Mouse (Mus musculus) T-cell, adult 2 months (primary cell): ENCODE results near the gene Rap2a.

Experiments used
- DNase-seq: peaks from one replicate; pipeline ENCODE4 v3.0.0; 2022; ENCODE audit warnings: low spot score

Rap2a gene

DNA sequence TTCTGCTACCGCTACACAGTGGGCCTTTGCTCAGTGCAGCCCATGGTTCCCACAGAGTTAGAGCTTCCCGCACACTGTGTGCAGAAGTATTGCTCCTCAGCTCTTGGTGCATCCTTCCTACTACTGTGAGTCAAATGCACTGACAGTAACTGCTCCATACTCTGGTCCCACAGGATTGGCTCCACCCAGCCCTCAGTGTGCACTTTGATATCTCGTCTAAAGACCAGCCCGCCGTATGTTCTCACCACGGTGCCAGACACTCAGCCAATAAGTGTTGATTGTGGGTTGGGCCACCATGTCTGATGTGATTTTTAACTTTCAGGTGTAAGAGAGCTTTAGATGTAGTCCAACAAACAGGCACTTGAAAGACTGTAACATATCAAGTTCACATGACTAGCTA is 21.4 kb downstream of the Rap2a start:
- no peak for DNase-seq

DNA sequence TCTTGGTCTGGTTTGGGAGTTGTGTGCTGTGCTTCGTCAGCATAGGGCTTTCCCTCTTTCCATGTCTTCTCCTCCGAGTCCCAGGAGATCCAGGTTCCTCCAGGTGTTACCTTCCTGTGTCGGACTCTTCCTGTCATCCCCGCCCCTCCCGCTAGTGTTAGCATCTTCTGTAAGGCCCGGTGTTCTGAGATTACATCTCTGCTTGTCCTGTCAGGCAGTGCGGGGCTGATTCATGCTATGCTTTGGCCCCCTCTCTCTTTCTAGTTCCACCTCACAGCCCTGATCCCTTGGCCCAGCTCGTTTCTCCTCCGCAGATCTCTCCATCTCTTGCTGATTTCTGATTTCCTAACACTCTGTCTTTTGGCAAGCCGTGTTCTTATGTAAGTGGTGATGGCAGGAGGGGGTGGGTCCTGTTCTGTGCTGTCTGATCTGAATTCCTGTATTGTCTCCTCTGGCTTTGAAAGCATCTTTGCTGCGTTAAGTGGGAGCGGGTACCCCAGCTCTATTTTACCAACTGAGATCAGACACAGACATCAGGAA is 21.8 kb downstream of the Rap2a start:
- DNase-seq = no peak

- DNase-seq = no peak
Measured at GRCm38 (mm10) chr14:120500791-120501190, 22.5 kb downstream of the Rap2a start.

- no peak for DNase-seq
Measured at GRCm38 (mm10) chr14:120503641-120504040, 25.4 kb downstream of the Rap2a start.

DNA sequence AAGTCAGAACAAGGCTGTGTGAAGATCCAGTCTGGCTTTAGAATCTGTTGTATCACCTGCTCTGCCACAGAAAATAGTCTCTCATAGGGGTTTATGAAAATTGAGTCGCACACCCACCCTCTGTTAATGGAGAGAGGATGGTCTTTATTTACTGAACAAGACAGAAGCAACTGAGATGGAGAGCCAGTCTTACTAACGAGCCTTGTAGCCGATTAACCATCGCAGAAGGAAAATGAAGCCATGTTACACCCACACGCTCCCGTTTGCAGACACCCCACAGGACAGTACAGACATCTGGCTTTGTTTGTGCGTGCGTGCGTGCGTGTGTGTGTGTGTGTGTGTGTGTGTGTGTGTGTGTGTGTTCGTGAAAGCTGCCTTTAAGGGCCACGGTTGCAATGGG is 26.2 kb downstream of the Rap2a start:
- no peak for DNase-seq

DNA sequence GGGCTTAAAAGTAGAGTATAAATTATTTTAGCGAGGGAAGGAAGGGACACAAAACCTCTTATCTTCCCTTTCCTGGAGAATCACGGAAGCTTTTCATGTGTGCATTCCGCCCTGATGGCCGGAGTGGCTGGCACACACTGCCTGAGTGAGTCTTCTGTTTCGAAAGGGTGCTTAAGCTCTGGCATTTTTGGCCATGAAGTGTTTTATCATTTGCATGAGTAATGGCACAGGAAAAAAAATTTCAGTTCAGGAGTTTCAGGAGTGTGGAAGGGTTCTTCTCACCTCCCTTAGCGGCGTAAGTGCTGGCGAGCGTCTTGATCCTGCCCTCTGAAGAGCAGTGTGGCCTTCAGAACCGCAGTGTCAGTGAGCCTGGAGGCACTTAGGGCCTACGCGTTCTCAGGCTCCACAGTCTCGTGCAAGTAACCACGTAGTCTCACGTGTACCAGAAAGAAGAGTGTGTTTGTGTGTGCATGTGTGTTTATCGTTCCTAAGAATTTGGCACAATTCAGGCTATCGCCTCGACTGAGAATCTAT is 26.8 kb downstream of the Rap2a start:
- no peak for DNase-seq

- DNase-seq = no peak
Measured at GRCm38 (mm10) chr14:120505918-120506317, 27.7 kb downstream of the Rap2a start.

GRCm38 (mm10) chr14:120507516-120507915 is 29.3 kb downstream of the Rap2a start:
- no peak for DNase-seq

DNA sequence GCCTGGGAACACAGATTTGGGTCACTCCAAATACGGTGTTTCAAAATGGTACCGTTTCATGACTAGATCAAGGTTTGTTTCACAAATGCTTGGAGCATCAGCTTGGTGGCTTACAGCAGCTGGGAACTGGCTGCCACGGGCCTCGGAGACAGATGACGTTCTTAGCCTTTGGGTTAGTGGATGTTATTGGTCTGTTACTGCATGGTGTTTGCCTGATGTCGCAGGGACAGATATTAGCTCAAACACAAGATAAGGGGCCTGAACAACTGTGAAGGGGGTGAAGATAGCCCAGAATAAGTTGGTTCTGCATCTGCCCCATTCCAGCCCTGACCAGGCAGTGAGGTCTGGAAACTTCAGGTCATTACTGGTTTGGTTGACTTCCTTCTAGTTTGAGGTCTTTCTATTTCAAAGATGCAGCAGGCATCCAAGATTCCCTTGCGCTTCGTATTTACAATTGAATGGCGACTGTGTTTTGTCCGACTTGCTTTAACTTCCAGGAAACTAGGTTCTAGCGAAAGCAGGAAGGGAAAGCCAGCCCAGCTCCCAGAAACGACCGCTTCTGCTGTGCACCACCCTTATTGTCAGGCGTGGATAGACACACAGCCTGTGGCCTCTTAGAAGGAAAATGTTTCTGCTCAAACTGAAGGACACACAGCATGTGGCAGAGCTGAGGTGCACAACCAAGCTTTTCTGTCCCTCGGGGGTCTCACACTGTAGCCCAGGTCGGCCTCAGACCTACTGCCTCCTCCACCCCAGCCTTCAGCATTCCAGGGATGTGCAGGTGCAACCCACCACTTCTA is 30.5 kb downstream of the Rap2a start:
- no peak for DNase-seq

DNA sequence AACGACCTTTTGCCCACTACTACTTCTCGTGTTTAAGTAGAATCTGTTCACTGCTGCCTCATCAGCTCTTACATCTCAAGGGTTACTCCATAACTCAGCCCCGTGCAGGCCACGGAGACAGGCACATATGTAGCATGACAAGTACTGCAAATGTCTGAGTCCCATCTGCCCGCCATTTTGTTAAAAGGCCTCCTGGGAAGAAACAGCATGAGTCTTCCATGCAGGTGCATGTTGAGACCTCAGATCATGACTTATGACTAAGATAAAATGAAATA is 31.1 kb downstream of the Rap2a start:
- DNase-seq = no peak

DNA sequence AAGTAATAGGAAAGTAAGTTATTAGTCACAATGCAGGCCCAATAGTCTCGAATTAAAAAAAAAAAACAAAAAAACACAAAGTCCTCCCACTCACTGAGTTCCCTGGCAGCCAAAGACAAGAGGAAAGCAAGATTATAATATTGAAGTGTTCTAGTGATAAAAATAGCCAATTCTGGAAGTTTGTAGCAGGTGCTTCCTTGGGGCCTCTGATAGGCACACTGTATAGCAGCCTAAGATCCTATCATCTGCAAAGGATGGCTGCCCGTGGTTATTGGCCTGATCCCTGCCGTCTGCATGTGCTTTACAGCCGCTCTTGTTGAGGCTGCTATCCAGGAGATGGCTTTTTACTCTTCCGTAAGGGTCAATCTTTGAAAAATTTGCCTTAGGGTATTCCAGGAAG is 33.6 kb downstream of the Rap2a start:
- DNase-seq = no peak

DNA sequence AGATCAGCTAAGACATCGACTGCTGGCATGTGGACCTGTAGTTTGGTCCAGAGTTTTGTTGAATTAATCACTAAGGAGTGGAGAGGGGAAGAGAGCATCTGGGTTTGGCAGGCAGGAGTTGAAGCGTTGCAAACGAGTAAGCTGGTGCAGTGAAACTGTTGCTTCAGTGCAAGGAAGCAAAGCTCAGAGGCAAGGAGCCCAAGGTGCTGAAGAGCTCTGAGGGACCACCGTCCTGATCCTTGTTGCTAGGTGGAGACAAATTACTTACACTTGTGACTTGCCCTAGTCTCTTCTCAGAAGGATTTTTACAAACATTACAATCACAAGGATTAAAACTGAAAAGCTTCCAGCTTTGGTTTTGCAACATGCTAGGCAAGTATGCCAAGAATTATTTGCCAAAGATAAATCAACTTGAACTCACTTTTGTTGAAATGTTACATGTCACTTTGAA is 36.6 kb downstream of the Rap2a start:
- no peak for DNase-seq

GRCm38 (mm10) chr14:120515376-120515775 is 37.1 kb downstream of the Rap2a start:
- DNase-seq = no peak

GRCm38 (mm10) chr14:120518706-120519105 is 40.5 kb downstream of the Rap2a start:
- no peak for DNase-seq

GRCm38 (mm10) chr14:120519921-120520320 is 41.7 kb downstream of the Rap2a start:
- no peak for DNase-seq

DNA sequence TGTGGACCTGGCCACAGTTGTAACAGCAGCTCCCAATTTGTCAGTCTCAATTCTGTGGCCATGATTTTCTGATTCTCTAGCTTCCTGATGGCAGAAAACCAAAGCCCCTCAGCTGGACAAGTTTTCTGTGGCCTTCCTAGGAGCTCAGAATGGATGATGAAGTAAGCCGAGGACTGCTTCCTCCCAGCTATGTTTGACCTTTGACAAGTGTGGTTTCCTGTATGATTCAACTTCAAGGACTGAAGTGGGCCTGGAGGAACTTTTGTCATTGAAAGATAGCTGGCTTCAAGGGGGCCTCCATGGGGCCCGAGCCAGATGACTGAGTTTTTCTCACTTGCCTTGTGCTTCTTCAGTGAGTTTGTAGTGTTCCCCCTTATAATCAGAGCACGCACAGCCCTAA is 42.6 kb downstream of the Rap2a start:
- no peak for DNase-seq

GRCm38 (mm10) chr14:120523296-120523695 is 45.1 kb downstream of the Rap2a start:
- no peak for DNase-seq

DNA sequence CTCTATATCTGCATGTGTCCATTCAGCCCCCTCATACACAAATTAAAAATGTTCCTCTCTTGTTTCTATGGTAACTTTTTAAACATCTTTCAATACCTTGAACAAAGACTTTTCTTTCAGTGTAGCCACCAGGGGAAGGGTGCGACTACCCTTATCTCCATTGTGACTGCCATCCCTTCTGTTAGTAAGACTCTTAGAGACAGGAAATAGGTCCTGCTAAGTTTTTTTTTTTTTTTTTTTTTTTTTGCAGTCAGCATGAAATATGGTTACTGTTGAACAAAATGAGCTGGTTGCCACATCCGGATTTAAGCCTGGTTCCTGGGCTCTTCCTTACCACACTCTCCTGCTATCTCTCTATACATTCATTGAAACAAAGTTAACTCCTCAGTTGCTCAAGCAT is 47.4 kb downstream of the Rap2a start:
- DNase-seq = peak; percentile 6

GRCm38 (mm10) chr14:120533301-120533700 is 55.1 kb downstream of the Rap2a start:
- DNase-seq = no peak

GRCm38 (mm10) chr14:120534841-120535271 is 56.6 kb downstream of the Rap2a start:
- no peak for DNase-seq

DNA sequence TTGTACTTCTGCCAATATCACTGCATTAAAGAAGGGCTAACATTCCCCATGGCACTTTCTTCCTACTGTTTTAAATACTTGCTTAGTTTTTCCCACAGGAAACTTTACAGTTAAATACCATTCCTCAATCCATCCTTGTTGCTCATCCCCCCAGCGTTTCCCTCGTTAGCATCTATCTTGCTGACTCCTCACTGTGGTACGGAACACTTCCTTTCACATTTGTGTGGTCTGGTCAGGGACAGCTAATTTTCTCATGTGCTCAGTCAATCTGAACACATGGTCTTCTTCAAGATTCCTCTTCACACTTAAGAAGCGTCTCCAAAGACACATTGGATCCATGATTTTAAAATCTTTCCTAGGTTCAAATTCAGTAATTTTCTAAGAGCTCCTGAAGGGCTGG is 57.2 kb downstream of the Rap2a start:
- no peak for DNase-seq

GRCm38 (mm10) chr14:120535924-120536323 is 57.7 kb downstream of the Rap2a start:
- DNase-seq = no peak

DNA sequence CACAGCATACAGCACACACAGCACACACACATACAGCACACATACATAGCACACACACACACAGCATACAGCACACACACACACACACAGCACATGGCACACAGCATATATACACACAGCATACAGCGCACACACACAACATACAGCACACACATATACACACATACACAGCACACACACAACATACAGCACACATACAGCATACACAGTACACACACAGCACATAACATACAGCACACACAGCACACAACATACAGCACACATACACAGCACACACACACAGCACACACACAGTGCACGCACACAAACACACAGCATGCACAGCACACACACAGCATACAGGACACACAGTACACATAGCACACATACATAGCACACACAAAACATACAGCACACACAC is 60.9 kb downstream of the Rap2a start:
- DNase-seq = no peak

DNA sequence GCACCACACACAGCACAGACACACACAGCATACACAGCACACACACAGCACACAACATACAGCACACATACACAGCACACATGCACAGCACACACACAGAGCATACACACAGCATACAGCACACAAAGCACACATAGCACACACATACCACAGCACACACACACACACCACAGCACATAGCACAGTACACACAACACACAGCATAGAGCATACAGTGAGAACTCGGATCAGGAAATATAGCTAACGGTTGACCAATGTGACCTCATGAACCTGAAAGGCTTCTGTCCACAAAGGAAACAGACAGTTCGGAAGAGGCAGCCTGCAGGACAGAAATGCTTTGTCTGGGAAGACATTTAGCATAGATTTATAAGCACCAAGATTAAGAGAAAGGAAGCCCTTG is 61.4 kb downstream of the Rap2a start:
- no peak for DNase-seq
